Mouse (Mus musculus) hindbrain, embryonic 13.5 days (tissue): Measurements from ENCODE around the gene Gse1. TPM values are rescaled to one million over a fixed set of nuclear protein-coding genes. Genes with fewer than 3 reads are reported as not detected.

Source experiments
- ATAC-seq: fragments of 200-750 bp; cut with Nextera tagmentation; 2 replicates; pipeline ENCODE4 v1.8.0; 2017; ENCODE audit warnings: moderate TSS enrichment; ENCODE audit not compliant: low FRiP score
- H3K27ac ChIP-seq: fragments of 300-500 bp; sonication (generic); 2 replicates; pipeline ENCODE4 v1.5.1; 2015; ENCODE audit warnings: inconsistent platforms, mild to moderate bottlenecking, moderate library complexity
- H3K27me3 ChIP-seq: fragments of 300-500 bp; sonication (generic); 2 replicates; pipeline ENCODE4 v1.6.1; 2015; ENCODE audit warnings: mild to moderate bottlenecking, inconsistent platforms
- H3K36me3 ChIP-seq: fragments of 300-500 bp; sonication (generic); 2 replicates; pipeline ENCODE4 v1.6.1; 2015; ENCODE audit warnings: mild to moderate bottlenecking, inconsistent platforms
- H3K4me1 ChIP-seq: fragments of 300-500 bp; sonication (generic); replicated peaks from 2 replicates; pipeline ENCODE4 v1.6.1; 2015; ENCODE audit warnings: inconsistent platforms
- H3K4me2 ChIP-seq: fragments of 300-500 bp; sonication (generic); 2 replicates; pipeline ENCODE4 v1.6.1; 2015; ENCODE audit warnings: inconsistent platforms, mild to moderate bottlenecking, moderate library complexity
- H3K4me3 ChIP-seq: fragments of 300-500 bp; sonication (generic); 2 replicates; pipeline ENCODE4 v1.5.1; 2015; ENCODE audit warnings: mild to moderate bottlenecking, inconsistent platforms
- H3K9ac ChIP-seq: fragments of 300-500 bp; sonication (generic); 2 replicates; pipeline ENCODE4 v1.6.1; 2015; ENCODE audit warnings: mild to moderate bottlenecking, inconsistent platforms
- H3K9me3 ChIP-seq: fragments of 300-500 bp; sonication (generic); 2 replicates; pipeline ENCODE4 v1.6.1; 2016; ENCODE audit warnings: inconsistent platforms
- WGBS: fragments of 180-500 bp; shearing (Covaris S2); methylation state at CpG from one replicate; pipeline ENCODE4 v1.1.7; 2015; 5-methylcytosine and 5-hydroxymethylcytosine counted together
- polyA plus RNA-seq: library from polyadenylated mRNA; unstranded; fragments of >200 nt; fragmentation: Nextera tagmentation; extraction: Ambion mirVana; gene quantifications from 2 replicates; pipeline ENCODE4 v1.2.1, GENCODE M21; 2015

Gse1 gene
- polyA plus RNA-seq, 1 experiment from 2014 or later: 22.1 TPM

DNA sequence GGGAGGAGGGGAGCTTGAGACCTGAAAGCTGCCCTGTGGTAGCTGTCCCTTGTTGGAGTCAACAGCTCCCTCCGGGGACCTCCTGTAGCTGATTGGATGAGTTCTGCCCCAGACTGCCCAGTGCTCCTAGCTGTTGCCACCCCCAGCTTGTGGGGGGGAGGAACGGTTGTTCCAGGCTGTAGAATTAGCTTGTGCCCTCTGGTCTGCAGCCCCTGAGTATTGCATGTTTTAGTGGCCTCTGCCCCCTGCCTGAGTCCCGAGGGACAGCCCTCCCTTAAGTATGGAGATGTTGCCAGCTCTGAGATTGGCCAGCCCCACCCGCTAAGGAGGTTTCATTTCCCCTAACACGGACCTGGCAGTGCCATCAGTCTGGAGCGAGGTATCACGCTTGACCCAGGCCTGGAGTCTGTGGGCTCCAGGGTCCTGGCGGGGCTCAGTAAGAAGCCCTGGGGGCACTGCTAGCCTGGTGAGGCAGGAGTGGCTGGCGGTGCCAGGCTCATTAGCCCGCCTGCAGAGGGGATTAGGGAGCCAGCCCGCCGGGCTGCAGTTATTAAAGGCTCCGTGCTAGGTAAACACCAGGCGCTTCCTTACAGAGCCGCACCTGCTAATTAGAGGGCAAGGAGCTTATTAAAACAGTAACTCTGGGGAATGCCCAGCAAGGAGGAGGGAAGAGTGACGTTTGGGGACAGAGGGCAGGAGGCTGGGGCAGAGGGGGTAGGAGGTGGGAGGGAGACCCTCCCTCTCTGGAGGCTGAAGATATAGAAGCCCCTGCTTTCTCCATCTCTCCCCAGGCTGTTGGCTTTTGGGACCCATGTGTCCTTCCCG lies 107.2 kb downstream of the Gse1 start:
- Histone ChIP-seq H3K9ac (peak overlapping the region; percentile 59), H3K4me3 (no peak overlapping the region), H3K4me2 (peak overlapping the region; percentile 37), H3K9me3 (no peaks in the 10 kb centered on the region), H3K27me3 (peaks cover 2% of the 10 kb centered on the region; the same call in 1 of the 2 replicates), H3K36me3 (no peaks in the 10 kb centered on the region), H3K4me1 (peaks cover 63% of the 10 kb centered on the region), H3K27ac (peak overlapping the region; percentile 92)
- WGBS: 2% methylated on average over 17 of the region's 17 CpGs
- peak; percentile 46 for ATAC-seq

DNA sequence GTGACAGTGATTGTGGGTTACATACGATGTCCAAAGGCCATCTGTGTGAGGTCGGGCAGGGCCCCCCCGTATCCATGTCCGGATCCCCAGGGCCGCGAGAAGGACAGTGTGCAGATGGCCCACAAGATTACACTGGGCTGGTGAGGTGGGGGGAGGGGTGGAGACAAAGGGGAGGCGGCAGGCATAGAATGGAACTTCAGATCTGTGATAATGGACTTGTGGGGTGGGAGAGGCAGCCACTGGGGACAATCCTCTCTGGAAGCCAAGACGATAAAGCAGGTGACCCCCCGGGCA lies 107.8 kb downstream of the Gse1 start:
- no peak for ATAC-seq
- H3K9ac ChIP-seq: peak overlapping the region; percentile 59

DNA sequence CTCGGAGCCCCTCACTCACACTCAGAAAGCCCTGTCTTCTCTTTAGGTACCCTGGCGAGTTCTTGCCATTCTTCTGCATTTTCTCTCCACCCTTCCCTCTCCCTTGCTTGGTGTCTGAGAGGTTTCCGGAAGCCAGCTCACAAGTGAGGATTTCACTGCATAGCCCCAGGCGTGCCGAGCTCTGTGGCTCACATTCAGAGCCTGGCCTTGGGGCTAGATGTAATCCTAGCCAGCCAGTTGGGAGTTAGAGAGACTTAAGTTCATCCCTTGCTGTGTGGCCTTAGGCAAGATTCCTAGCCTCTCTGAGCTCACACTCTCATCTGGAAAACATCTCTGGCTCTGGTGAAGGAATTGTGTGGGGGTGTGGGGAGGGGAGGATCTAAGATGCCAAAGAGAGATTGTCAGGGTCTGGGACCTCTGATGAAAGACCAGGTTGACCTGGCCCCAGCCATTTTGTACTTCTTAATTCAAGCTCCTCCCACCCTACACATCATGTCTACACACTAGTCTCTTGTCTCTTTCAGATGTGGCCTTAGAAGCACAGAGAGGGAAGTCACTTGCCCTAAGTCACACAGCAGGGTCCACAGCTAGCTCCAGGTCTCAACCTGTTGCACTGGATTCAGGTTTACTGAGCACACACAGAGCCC lies 108.8 kb downstream of the Gse1 start:
- Histone ChIP-seq H3K27me3 (peaks cover 2% of the 10 kb centered on the region; the same call in 1 of the 2 replicates), H3K9me3 (no peaks in the 10 kb centered on the region), H3K4me3 (no peak overlapping the region), H3K4me1 (peaks cover 68% of the 10 kb centered on the region), H3K27ac (peak overlapping the region; percentile 40; the same call in 1 of the 2 replicates), H3K36me3 (no peaks in the 10 kb centered on the region), H3K9ac (no peak overlapping the region), H3K4me2 (no peak overlapping the region)
- WGBS: 50% methylated on average over 5 of the region's 5 CpGs
- ATAC-seq: no peak

More for the DNA sequence above, 107.8 kb downstream of the Gse1 start:
- peaks cover 66% of the 10 kb centered on the region for H3K4me1 ChIP-seq
- peak overlapping the region; percentile 37; the same call in 1 of the 2 replicates for H3K4me2 ChIP-seq
- H3K27ac ChIP-seq: peak overlapping the region; percentile 92
- no peaks in the 10 kb centered on the region for H3K9me3 ChIP-seq
- H3K27me3 ChIP-seq: peaks cover 2% of the 10 kb centered on the region; the same call in 1 of the 2 replicates
- H3K4me3 ChIP-seq: no peak overlapping the region
- H3K36me3 ChIP-seq: no peaks in the 10 kb centered on the region
- 2% methylated on average over 9 of the region's 9 CpGs for WGBS

DNA sequence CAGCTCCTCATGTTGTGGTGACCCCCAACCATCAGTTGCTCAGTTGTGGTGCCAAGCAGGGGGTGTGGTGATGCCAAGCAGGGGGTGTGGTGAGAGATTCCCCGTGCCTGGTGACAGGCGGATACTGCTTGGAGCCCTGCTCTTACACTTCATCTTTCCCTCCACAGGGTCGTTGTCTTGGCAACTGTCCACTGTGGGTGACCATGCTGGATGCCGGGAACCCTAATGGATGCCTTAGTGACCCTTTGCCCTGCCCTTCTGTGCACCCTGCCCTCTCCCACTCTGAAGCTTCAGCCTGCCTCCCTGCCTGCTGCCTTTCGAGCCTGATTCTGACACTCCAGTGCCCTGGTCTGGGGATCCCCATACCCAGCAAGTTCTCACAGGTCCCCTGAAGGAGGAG lies 109.4 kb downstream of the Gse1 start:
- Histone ChIP-seq H3K27ac (no peak overlapping the region), H3K9ac (no peak overlapping the region), H3K4me3 (no peak overlapping the region), H3K27me3 (peaks cover 2% of the 10 kb centered on the region; the same call in 1 of the 2 replicates), H3K36me3 (no peaks in the 10 kb centered on the region), H3K4me2 (no peak overlapping the region), H3K9me3 (no peaks in the 10 kb centered on the region), H3K4me1 (peaks cover 69% of the 10 kb centered on the region)
- 21% methylated on average over 5 of the region's 5 CpGs for WGBS
- no peak for ATAC-seq

DNA sequence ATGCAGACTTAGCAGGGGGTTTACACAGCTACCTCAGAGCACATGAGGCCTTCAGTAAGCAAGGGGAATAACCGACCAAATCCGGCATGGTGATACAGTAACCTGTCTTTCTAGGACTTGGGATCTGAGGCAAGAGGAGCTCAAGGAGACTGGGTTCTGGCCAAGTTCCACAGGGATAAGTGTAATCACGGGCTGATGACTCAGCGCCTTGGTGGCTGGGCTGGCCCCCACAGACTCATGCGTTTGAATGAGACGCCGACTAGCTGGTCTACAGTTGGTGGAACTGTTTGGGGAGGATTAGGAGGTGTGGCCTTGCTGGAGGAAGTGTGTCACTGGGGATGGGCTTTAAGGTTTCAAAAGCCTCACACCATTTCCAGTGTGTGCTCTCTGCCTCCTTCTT lies 110.4 kb downstream of the Gse1 start:
- no peak overlapping the region for H3K4me3 ChIP-seq
- H3K9me3 ChIP-seq: no peaks in the 10 kb centered on the region
- whole genome bisulfite sequencing: 96% methylated on average over 7 of the region's 7 CpGs
- peaks cover 76% of the 10 kb centered on the region for H3K4me1 ChIP-seq
- no peak overlapping the region for H3K9ac ChIP-seq
- H3K4me2 ChIP-seq: no peak overlapping the region
- H3K27ac ChIP-seq: no peak overlapping the region
- H3K27me3 ChIP-seq: peaks cover 2% of the 10 kb centered on the region; the same call in 1 of the 2 replicates
- no peaks in the 10 kb centered on the region for H3K36me3 ChIP-seq
- no peak for ATAC-seq

DNA sequence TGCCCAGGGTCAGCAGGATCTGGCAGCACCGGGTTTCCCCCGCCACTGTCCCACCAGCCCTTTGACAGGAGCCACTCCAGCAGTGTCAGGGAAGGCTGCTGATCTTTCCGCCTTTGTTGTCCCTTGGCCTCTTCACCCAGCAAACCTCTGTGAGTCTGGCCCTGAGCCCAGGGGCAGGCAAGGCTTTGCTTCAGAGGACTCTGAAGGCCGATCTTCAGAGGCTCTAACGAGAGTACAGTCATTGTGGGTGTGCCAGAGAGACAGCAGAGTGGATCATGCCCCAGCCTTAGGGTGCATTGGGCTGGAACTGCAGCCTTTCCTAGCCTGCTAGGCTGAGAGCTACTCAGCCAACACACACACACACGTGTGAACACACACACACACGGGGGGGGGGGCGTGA lies 111.5 kb downstream of the Gse1 start:
- 48% methylated on average over 7 of the region's 8 CpGs for WGBS
- Histone ChIP-seq H3K9ac (peak overlapping the region; percentile 11; the same call in 1 of the 2 replicates), H3K9me3 (no peaks in the 10 kb centered on the region), H3K36me3 (no peaks in the 10 kb centered on the region), H3K4me3 (no peak overlapping the region), H3K4me1 (peaks cover 81% of the 10 kb centered on the region), H3K27me3 (peaks cover 2% of the 10 kb centered on the region; the same call in 1 of the 2 replicates), H3K27ac (0 out of 2 replicates have a peak overlapping the region, but pooled peaks have one; percentile 8), H3K4me2 (no peak overlapping the region)
- ATAC-seq: no peak

DNA sequence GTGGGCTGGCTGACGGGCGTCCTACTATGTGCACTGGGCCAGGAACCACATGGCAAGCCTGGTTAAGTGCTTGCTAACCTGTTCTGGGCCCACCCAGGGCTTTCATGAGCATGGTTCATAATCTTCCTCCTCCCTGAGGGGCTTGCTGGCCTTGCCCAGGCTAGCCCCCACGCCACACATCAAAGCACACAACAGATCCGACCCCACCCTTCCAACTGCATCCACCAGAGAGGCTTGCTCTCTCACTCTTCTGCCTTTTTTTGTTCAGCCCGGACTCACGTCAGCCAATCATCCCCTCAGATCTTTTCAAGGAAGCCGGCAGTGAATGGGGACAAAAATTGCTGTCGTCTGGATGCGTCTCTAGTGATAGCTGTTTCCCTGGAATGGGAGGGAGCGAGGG lies 112.9 kb downstream of the Gse1 start:
- H3K27me3 ChIP-seq: peaks cover 2% of the 10 kb centered on the region
- H3K4me1 ChIP-seq: peaks cover 81% of the 10 kb centered on the region
- no peak overlapping the region for H3K9ac ChIP-seq
- no peaks in the 10 kb centered on the region for H3K36me3 ChIP-seq
- no peak overlapping the region for H3K4me2 ChIP-seq
- no peak overlapping the region for H3K4me3 ChIP-seq
- ATAC-seq: no peak
- no peaks in the 10 kb centered on the region for H3K9me3 ChIP-seq
- no peak overlapping the region for H3K27ac ChIP-seq
- 46% methylated on average over 10 of the region's 10 CpGs for WGBS

DNA sequence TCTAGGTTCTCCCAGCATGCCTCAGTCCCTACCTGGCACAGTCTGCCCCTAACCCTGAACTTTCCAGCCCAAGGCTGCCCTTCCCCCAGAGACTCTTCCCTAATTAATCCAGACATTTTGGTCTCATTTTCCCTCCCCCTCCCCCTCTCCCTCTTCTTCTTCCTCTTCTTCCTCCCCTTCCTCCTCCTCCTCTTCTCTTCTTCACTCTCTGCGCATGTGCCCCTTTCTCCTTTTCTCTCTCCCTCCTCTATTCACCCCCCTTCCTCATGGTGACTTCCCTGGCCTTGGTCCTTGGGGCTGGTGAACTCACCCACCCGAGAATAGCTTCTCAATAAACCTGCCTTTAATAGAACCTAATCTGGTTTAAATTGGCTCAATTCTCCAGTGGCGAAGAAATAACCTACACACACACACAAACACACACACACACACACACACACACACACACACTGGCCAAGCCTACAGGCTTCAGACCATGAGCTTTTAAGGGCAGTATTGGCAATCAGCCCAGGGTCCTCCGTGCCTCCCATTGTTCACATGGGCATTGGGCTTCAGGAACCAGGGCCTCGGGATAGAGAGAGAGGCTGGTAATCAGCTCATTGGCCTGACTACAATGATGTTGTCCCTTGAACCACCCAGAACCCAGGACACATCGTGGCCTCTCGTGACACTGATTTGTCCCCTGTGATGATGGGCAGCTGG lies 114.7 kb downstream of the Gse1 start:
- no peak for ATAC-seq
- H3K4me2 ChIP-seq: no peak overlapping the region
- WGBS: 38% methylated on average over 7 of the region's 7 CpGs
- peaks cover 86% of the 10 kb centered on the region for H3K4me1 ChIP-seq
- H3K27me3 ChIP-seq: no peaks in the 10 kb centered on the region; the same call in none of the 2 replicates
- no peaks in the 10 kb centered on the region for H3K9me3 ChIP-seq
- H3K27ac ChIP-seq: peak overlapping the region; percentile 89
- no peak overlapping the region for H3K4me3 ChIP-seq
- H3K36me3 ChIP-seq: no peaks in the 10 kb centered on the region
- H3K9ac ChIP-seq: no peak overlapping the region

DNA sequence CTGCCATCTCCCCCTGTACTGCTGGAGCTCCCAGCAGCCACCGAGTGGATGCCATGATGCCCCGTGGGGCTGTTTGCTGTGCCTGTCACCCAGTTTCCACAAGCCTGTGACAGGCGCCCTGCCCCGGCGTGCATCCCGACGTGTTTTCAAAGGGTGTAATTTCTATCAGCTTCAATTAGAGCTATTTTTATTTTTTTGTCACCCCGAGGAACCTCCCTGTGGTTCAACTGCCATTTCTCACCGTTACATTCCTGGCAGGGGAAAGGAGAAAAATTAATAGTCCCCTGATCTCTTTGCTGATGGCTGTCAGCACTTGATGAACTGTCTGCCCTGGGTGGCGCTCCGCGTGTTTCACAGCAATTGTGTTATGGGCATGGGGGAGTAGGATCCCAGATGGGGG lies 115.3 kb downstream of the Gse1 start:
- no peak for ATAC-seq
- Histone ChIP-seq H3K9ac (0 out of 2 replicates have a peak overlapping the region, but pooled peaks have one; percentile 25), H3K4me2 (no peak overlapping the region), H3K4me3 (no peak overlapping the region), H3K4me1 (peaks cover 91% of the 10 kb centered on the region), H3K27me3 (no peaks in the 10 kb centered on the region; the same call in none of the 2 replicates), H3K36me3 (no peaks in the 10 kb centered on the region), H3K9me3 (no peaks in the 10 kb centered on the region), H3K27ac (peak overlapping the region; percentile 89)
- WGBS: 38% methylated on average over 12 of the region's 12 CpGs

DNA sequence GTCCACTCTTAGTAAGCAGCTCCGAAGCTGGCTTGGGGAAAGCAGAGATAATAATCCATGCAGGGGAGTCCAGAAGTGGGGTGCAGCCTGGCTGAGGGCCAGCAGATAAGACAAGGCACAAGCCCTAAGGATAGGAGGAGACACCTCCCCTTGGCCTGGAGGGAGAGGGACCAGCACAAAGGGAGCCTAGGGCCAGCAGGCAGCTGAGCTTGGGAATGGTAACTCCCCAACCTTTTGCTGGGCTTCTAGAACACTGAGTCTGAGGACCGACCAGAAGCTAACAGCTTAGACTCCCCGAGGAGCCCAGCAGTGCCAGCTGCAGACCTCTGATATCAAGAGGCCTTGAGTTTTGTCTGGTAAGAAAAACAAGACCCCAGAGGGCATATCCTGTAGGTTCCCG lies 115.9 kb downstream of the Gse1 start:
- Histone ChIP-seq H3K4me3 (no peak overlapping the region), H3K36me3 (no peaks in the 10 kb centered on the region), H3K4me1 (peaks cover 96% of the 10 kb centered on the region), H3K4me2 (no peak overlapping the region), H3K27ac (peak overlapping the region; percentile 89), H3K27me3 (no peaks in the 10 kb centered on the region; the same call in 1 of the 2 replicates), H3K9me3 (no peaks in the 10 kb centered on the region), H3K9ac (0 out of 2 replicates have a peak overlapping the region, but pooled peaks have one; percentile 25)
- no peak for ATAC-seq
- WGBS: 25% methylated on average over 4 of the region's 4 CpGs

DNA sequence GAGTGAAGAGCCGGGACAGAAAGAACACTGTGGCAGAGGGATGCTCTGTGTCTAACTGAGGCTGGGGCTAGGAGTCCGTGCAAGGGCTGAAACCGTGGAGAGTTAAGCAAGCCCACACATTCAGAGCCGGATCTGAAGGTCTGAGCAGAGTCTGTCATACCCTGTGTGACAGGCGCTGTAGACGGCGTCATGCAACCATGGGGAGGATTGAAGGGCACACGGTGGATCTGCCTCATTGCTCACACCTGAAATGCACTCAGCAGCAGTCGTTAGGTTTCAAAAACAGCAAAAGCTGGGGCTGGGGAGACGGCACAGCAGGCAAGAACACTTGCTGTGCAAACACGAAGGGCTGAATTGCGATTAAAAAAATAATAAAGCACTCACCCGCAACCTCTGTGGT lies 116.3 kb downstream of the Gse1 start:
- Histone ChIP-seq H3K36me3 (no peaks in the 10 kb centered on the region), H3K4me2 (no peak overlapping the region), H3K4me1 (peaks cover 96% of the 10 kb centered on the region), H3K9me3 (no peaks in the 10 kb centered on the region), H3K27ac (peak overlapping the region; percentile 89), H3K9ac (0 out of 2 replicates have a peak overlapping the region, but pooled peaks have one; percentile 25), H3K4me3 (no peak overlapping the region), H3K27me3 (no peaks in the 10 kb centered on the region; the same call in 1 of the 2 replicates)
- WGBS: 22% methylated on average over 13 of the region's 13 CpGs
- ATAC-seq: no peak
